8 mouse cellular contexts compared by ENCODE assay signal in the genomic region with DNA sequence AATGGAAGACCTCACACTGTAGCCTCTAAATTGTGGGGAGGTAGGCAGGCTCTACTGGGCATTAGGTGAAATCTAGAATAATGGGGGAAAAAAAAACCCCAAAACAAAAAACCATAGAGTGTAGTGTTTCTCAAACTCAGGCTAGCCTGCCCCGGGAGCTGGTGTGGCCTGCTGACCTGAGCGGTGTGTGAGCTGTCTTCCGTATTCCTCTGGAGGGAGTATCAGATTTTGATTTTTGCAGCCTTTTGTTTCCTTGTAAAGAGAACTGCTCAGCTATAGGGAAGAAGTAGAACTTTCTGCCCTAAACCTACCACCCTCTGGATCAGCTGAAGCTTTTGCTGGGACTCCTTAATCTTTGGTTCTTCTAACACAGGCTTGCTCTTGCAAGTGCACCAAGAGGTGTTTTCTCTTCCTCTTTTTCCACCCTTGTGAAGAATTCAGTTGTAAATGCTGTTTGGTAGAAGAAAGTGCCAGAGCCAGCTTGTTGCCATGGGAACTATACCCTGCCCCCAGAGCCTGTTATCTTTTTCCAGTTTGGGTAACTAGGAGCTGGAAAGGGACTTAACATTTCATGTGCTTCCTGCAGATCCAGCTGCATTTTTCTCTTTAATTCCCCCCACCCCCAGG. TPM values are rescaled to one million over a fixed set of nuclear protein-coding genes. Genes with fewer than 3 reads are reported as not detected.
DNase-seq lines count a peak whose midpoint lies in the region; ATAC-seq and TF ChIP-seq lines count a peak whose summit lies in the region.

No protein-coding gene starts in this region.

- TF ChIP-seq CTCF in MEL (IDR thresholded peaks at IDR 0.05 in 2 of 3, conservative IDR thresholded peaks at IDR 0.05 in 1 of 3; ENCODE audit: control insufficient read depth in 1 of 3, insufficient read depth in 1 of 3, low read depth in 2 of 3, low read length in 3 of 3, poor library complexity in 1 of 3, severe bottlenecking in 1 of 3) = no peak

- WGBS in heart, embryonic 16.5 days = 41% methylated on average over 3 of the region's 3 CpGs
- 32% methylated on average over 3 of the region's 3 CpGs for WGBS in liver, embryonic 16.5 days (ENCODE audit: insufficient replicate concordance)
- 44% methylated on average over 3 of the region's 3 CpGs for WGBS in stomach, embryonic 14.5 days

- H3K9me3 ChIP-seq in heart, embryonic 16.5 days (replicated peaks; ENCODE audit: control insufficient read depth, low read length) = no peaks in the 10 kb centered on the region
- H3K9me3 ChIP-seq in MEL (replicated peaks; ENCODE audit: insufficient read depth, low read length) = no peaks in the 10 kb centered on the region
- H3K9me3 ChIP-seq in liver, embryonic 16.5 days (replicated peaks; ENCODE audit: control insufficient read depth, low read length) = no peaks in the 10 kb centered on the region
- no peaks in the 10 kb centered on the region for H3K9me3 ChIP-seq in stomach, embryonic 14.5 days (ENCODE audit: control insufficient read depth, low read depth, low read length)

- no peaks in the 10 kb centered on the region for H3K27me3 ChIP-seq in heart, embryonic 16.5 days (ENCODE audit: control insufficient read depth, insufficient read depth, low read length)
- H3K27me3 ChIP-seq in MEL (ENCODE audit: control insufficient read depth in 1 of 2, insufficient read depth in 2 of 2, low read length in 2 of 2) = no peaks in the 10 kb centered on the region
- no peaks in the 10 kb centered on the region for H3K27me3 ChIP-seq in liver, embryonic 16.5 days (ENCODE audit: control insufficient read depth, insufficient read depth, low read depth, low read length)
- H3K27me3 ChIP-seq in stomach, embryonic 14.5 days (ENCODE audit: control insufficient read depth, insufficient read depth, low read length) = no peaks in the 10 kb centered on the region

- H3K4me1 ChIP-seq in heart, embryonic 16.5 days (ENCODE audit: control insufficient read depth, insufficient read depth, low read length) = peaks cover 53% of the 10 kb centered on the region
- peaks cover 22 to 47% of the 10 kb centered on the region in 2 experiments for H3K4me1 ChIP-seq in MEL (ENCODE audit: control insufficient read depth in 1 of 2, insufficient read depth in 2 of 2, low read length in 2 of 2)
- H3K4me1 ChIP-seq in liver, embryonic 16.5 days (ENCODE audit: control insufficient read depth, low read depth, low read length) = peaks cover 60% of the 10 kb centered on the region
- peaks cover 35% of the 10 kb centered on the region for H3K4me1 ChIP-seq in stomach, embryonic 14.5 days (ENCODE audit: control insufficient read depth, insufficient read depth, low read length)

- peak overlapping the region; percentile 86 for H3K4me2 ChIP-seq in heart, embryonic 16.5 days (ENCODE audit: low read depth, low read length)
- peak overlapping the region; percentile 90 for H3K4me2 ChIP-seq in liver, embryonic 16.5 days (ENCODE audit: low read depth, low read length)
- H3K4me2 ChIP-seq in stomach, embryonic 14.5 days (replicated peaks; ENCODE audit: low read depth, low read length) = peak overlapping the region; percentile 73

- TF ChIP-seq POLR2A in MEL (IDR thresholded peaks at IDR 0.05; ENCODE audit: control insufficient read depth in 1 of 2, insufficient read depth in 1 of 2, low read depth in 1 of 2, low read length in 2 of 2, poor library complexity in 1 of 2) = no peak

- no peak overlapping the region for H3K4me3 ChIP-seq in heart, embryonic 16.5 days (ENCODE audit: low read length)
- H3K4me3 ChIP-seq in MEL (ENCODE audit: control insufficient read depth in 1 of 2, insufficient read depth in 1 of 2, low read depth in 2 of 2, low read length in 2 of 2) = peak overlapping the region; percentile 3 to 23; a peak in 3 of 4 replicates
- no peak overlapping the region; the same call in 1 of the 2 replicates for H3K4me3 ChIP-seq in liver, embryonic 16.5 days (ENCODE audit: low read depth, low read length)
- H3K4me3 ChIP-seq in stomach, embryonic 14.5 days (ENCODE audit: low read depth, low read length) = no peak overlapping the region; the same call in 1 of the 2 replicates

- peak; percentile 70 to 80 for TF ChIP-seq EP300 in MEL (IDR thresholded peaks at IDR 0.05; ENCODE audit: low read depth in 1 of 2, low read length in 2 of 2)

- peak overlapping the region; percentile 74 for H3K27ac ChIP-seq in heart, embryonic 16.5 days (ENCODE audit: low read length)
- H3K27ac ChIP-seq in MEL (ENCODE audit: control insufficient read depth, low read depth, low read length) = peak overlapping the region; percentile 83
- peak overlapping the region; percentile 71 for H3K27ac ChIP-seq in liver, embryonic 16.5 days (ENCODE audit: low read length)
- peak overlapping the region; percentile 84; the same call in 1 of the 2 replicates for H3K27ac ChIP-seq in stomach, embryonic 14.5 days (ENCODE audit: low read length)

- H3K79me2 ChIP-seq in MEL (ENCODE audit: control insufficient read depth, insufficient read depth, low read length, poor library complexity) = peaks cover 67% of the 10 kb centered on the region

- TF ChIP-seq RAD21 in MEL (IDR thresholded peaks at IDR 0.05; ENCODE audit: low read depth, low read length) = no peak

- no peak overlapping the region; the same call in 1 of the 2 replicates for H3K9ac ChIP-seq in heart, embryonic 16.5 days (ENCODE audit: low read length)
- H3K9ac ChIP-seq in MEL (ENCODE audit: control insufficient read depth, low read depth, low read length, poor library complexity, severe bottlenecking) = peak overlapping the region; percentile 59
- no peak overlapping the region for H3K9ac ChIP-seq in liver, embryonic 16.5 days (ENCODE audit: low read depth, low read length)
- H3K9ac ChIP-seq in stomach, embryonic 14.5 days (replicated peaks; ENCODE audit: low read depth, low read length) = no peak overlapping the region

- no peak for DNase-seq in heart, adult 8-10 months (ENCODE audit: low spot score)
- peak; percentile 94 for DNase-seq in MEL (ENCODE audit: low read depth, low spot score)
- no peak for DNase-seq in cerebellum, adult 9-11 months
- no peak for DNase-seq in embryo, embryonic 9.5 days (ENCODE audit: extremely low spot score)

- peaks cover 19% of the 10 kb centered on the region for H3K36me3 ChIP-seq in heart, embryonic 16.5 days (ENCODE audit: control insufficient read depth, insufficient read depth)
- H3K36me3 ChIP-seq in MEL (ENCODE audit: control insufficient read depth in 1 of 2, insufficient read depth in 2 of 2, low read length in 2 of 2) = peaks cover 7 to 51% of the 10 kb centered on the region in 2 experiments
- peaks cover 21% of the 10 kb centered on the region for H3K36me3 ChIP-seq in liver, embryonic 16.5 days (ENCODE audit: control insufficient read depth, insufficient read depth)
- H3K36me3 ChIP-seq in stomach, embryonic 14.5 days (ENCODE audit: control insufficient read depth, insufficient read depth, low read length) = peaks cover 16% of the 10 kb centered on the region

- no peak for ATAC-seq in heart, embryonic 16.5 days (replicated peaks; ENCODE audit: extremely low read depth, insufficient read depth, low FRiP score)
- 0 out of 2 replicates have a peak, but pooled peaks have one; percentile 4 for ATAC-seq in granulocyte monocyte progenitor cell, adult 5-6 weeks (replicated peaks; ENCODE audit: poor library complexity, severe bottlenecking)
- no peak for ATAC-seq in liver, embryonic 16.5 days (ENCODE audit: low read depth)
- ATAC-seq in stomach, embryonic 14.5 days (ENCODE audit: insufficient number of reproducible peaks, insufficient read depth, low FRiP score, low read depth) = no peak

RNA-seq across cellular contexts. Expression of gene Tpm3, which starts 11.4 kb away (rescaled TPM):
- 267 and 298 TPM in 2 replicates for polyA plus RNA-seq in heart, embryonic 16.5 days (2015; fragmentation: Nextera tagmentation; extraction: Ambion mirVana)
- 10 to 100 TPM; 34.1 to 43.4 (median 38.2) TPM for total RNA-seq in heart, adult 8-10 months (2022)
- 274 and 314 TPM in 2 replicates for total RNA-seq in MEL (2012; rRNA removed)
- 100 to 1,000 TPM; 205 to 273 TPM for polyA plus RNA-seq in MEL (2012; ENCODE audit: insufficient read depth in 1 of 2, insufficient read length in 2 of 2, low read depth in 1 of 2, low replicate concordance in 2 of 2, missing spikeins in 1 of 2)
- total RNA-seq in granulocyte monocyte progenitor cell, adult 5-6 weeks (2014; fragmentation: Nextera tagmentation) = 529 and 543 TPM in 2 replicates
- total RNA-seq in granulocyte monocyte progenitor cell, adult 5-6 weeks (2017) = 806 and 846 TPM in 2 replicates
- 162 and 169 TPM in 2 replicates for polyA plus RNA-seq in liver, embryonic 16.5 days (2015; fragmentation: Nextera tagmentation; extraction: Ambion mirVana)
- polyA plus RNA-seq in stomach, embryonic 14.5 days (2014; fragmentation: Nextera tagmentation; extraction: Ambion mirVana) = 533 and 553 TPM in 2 replicates

RNA-seq across cellular contexts. Expression of gene Nup210l, which starts 20.1 kb away (rescaled TPM):
- 0.25 and 0.32 TPM in 2 replicates for polyA plus RNA-seq in heart, embryonic 16.5 days (2015; fragmentation: Nextera tagmentation; extraction: Ambion mirVana)
- total RNA-seq in heart, adult 8-10 months (2022) = under 1 TPM; 0.06 to 0.16 (median 0.10) TPM
- 0.54 and 0.62 TPM in 2 replicates for total RNA-seq in MEL (2012; rRNA removed)
- polyA plus RNA-seq in MEL (2012; ENCODE audit: insufficient read depth in 1 of 2, insufficient read length in 2 of 2, low read depth in 1 of 2, low replicate concordance in 2 of 2, missing spikeins in 1 of 2) = under 1 TPM in 1 of 2 experiments, not detected in 1; 0.65 TPM
- 0.28 and 1.8 TPM in 2 replicates for total RNA-seq in granulocyte monocyte progenitor cell, adult 5-6 weeks (2014; fragmentation: Nextera tagmentation)
- total RNA-seq in granulocyte monocyte progenitor cell, adult 5-6 weeks (2017) = 0.31 and 0.52 TPM in 2 replicates
- 0.04 and 0.06 TPM in 2 replicates for polyA plus RNA-seq in liver, embryonic 16.5 days (2015; fragmentation: Nextera tagmentation; extraction: Ambion mirVana)
- polyA plus RNA-seq in stomach, embryonic 14.5 days (2014; fragmentation: Nextera tagmentation; extraction: Ambion mirVana) = 0.69 and 0.98 TPM in 2 replicates

RNA-seq across cellular contexts. Expression of gene Ubap2l, which starts 31.4 kb away (rescaled TPM):
- 111 and 146 TPM in 2 replicates for polyA plus RNA-seq in heart, embryonic 16.5 days (2015; fragmentation: Nextera tagmentation; extraction: Ambion mirVana)
- total RNA-seq in heart, adult 8-10 months (2022) = 100 to 1,000 TPM; 105 to 133 (median 121) TPM
- total RNA-seq in MEL (2012; rRNA removed) = 102 and 107 TPM in 2 replicates
- polyA plus RNA-seq in MEL (2012; ENCODE audit: insufficient read depth in 1 of 2, insufficient read length in 2 of 2, low read depth in 1 of 2, low replicate concordance in 2 of 2, missing spikeins in 1 of 2) = 100 to 1,000 TPM; 247 to 442 TPM
- 242 and 252 TPM in 2 replicates for total RNA-seq in granulocyte monocyte progenitor cell, adult 5-6 weeks (2014; fragmentation: Nextera tagmentation)
- total RNA-seq in granulocyte monocyte progenitor cell, adult 5-6 weeks (2017) = 124 and 135 TPM in 2 replicates
- polyA plus RNA-seq in liver, embryonic 16.5 days (2015; fragmentation: Nextera tagmentation; extraction: Ambion mirVana) = 57.4 and 64.4 TPM in 2 replicates
- 242 and 258 TPM in 2 replicates for polyA plus RNA-seq in stomach, embryonic 14.5 days (2014; fragmentation: Nextera tagmentation; extraction: Ambion mirVana)

RNA-seq across cellular contexts. Expression of gene 4933434E20Rik, which starts 32.4 kb away (rescaled TPM):
- polyA plus RNA-seq in heart, embryonic 16.5 days (2015; fragmentation: Nextera tagmentation; extraction: Ambion mirVana) = 147 and 151 TPM in 2 replicates
- 100 to 1,000 TPM in 1 of 4 experiments, 10 to 100 TPM in 3; 91.0 to 102 (median 93.9) TPM for total RNA-seq in heart, adult 8-10 months (2022)
- total RNA-seq in MEL (2012; rRNA removed) = 152 and 161 TPM in 2 replicates
- 100 to 1,000 TPM; 184 to 227 TPM for polyA plus RNA-seq in MEL (2012; ENCODE audit: insufficient read depth in 1 of 2, insufficient read length in 2 of 2, low read depth in 1 of 2, low replicate concordance in 2 of 2, missing spikeins in 1 of 2)
- total RNA-seq in granulocyte monocyte progenitor cell, adult 5-6 weeks (2014; fragmentation: Nextera tagmentation) = 35.2 and 45.3 TPM in 2 replicates
- total RNA-seq in granulocyte monocyte progenitor cell, adult 5-6 weeks (2017) = 49.6 and 63.6 TPM in 2 replicates
- 76.1 and 76.3 TPM in 2 replicates for polyA plus RNA-seq in liver, embryonic 16.5 days (2015; fragmentation: Nextera tagmentation; extraction: Ambion mirVana)
- polyA plus RNA-seq in stomach, embryonic 14.5 days (2014; fragmentation: Nextera tagmentation; extraction: Ambion mirVana) = 157 and 162 TPM in 2 replicates

Comparison
In these comparisons a context has a peak if more than half of its experiments do, and no peak if none do; other contexts are left out.
1. H3K4me3 ChIP-seq: peak in MEL (2 of 2); none in heart, embryonic 16.5 days (single experiment), liver, embryonic 16.5 days (single experiment) and stomach, embryonic 14.5 days (single experiment).
2. Peak in every context shown above with its lines, with median percentiles within 50 percentile points of each other: H3K27ac ChIP-seq and H3K4me2 ChIP-seq.